Mouse (Mus musculus) testis, adult 2 months (tissue): ENCODE data around the gene Serpinb6b.

ENCODE experiments used
- CTCF ChIP-seq: fragments of 200-500 bp; IDR thresholded peaks from 2 replicates; pipeline ENCODE4 v1.5.1; 2012; ENCODE audit warnings: low read depth, mild to moderate bottlenecking, inconsistent platforms, low read length, moderate library complexity; ENCODE audit not compliant: control insufficient read depth, insufficient read depth, insufficient replicate concordance
- POLR2A ChIP-seq: fragments of 200-500 bp; IDR thresholded peaks from 2 replicates; pipeline ENCODE4 v1.6.1; 2012; ENCODE audit warnings: low read depth, mild to moderate bottlenecking, inconsistent platforms, low read length, moderate library complexity; ENCODE audit not compliant: control insufficient read depth

GRCm38 (mm10) chr13:32966116-32966515 lies 1.1 kb downstream of the Serpinb6b start:
- TF ChIP-seq POLR2A (no peak), CTCF (no peak)
